Mouse (Mus musculus) layer of hippocampus, postnatal 10 days (tissue): ENCODE data around the gene Pde4d. TPM values are rescaled to one million over a fixed set of nuclear protein-coding genes. Genes with fewer than 3 reads are reported as not detected.
A peak's percentile ranks its signal among the peaks of the same experiment; 100 is the strongest.

Source experiments
- DNase-seq, 2 experiments: peaks; one replicate each; pipeline ENCODE4 v3.0.0; 2021; ENCODE audit warnings: low spot score in 2 of 2
- total RNA-seq, 2 experiments: library from RNA; stranded (reverse); gene quantifications; 2 replicates each; pipeline ENCODE4 v1.2.3; 2021

The Pde4d gene
- total RNA-seq, 2 experiments from 2014 or later: 77.6 to 81.2 TPM

GRCm38 (mm10) chr13:109158703-109159102, 709.0 kb downstream of the Pde4d start:
- no peak for DNase-seq

GRCm38 (mm10) chr13:109168556-109169334, 719.0 kb downstream of the Pde4d start:
- DNase-seq: no peak

- no peak for DNase-seq
Measured at GRCm38 (mm10) chr13:109169335-109169606, 719.5 kb downstream of the Pde4d start.

- no peak for DNase-seq
Measured at GRCm38 (mm10) chr13:109171688-109172087, 721.9 kb downstream of the Pde4d start.

GRCm38 (mm10) chr13:109175281-109175680, 725.5 kb downstream of the Pde4d start:
- DNase-seq: no peak

GRCm38 (mm10) chr13:109175852-109176621, 726.3 kb downstream of the Pde4d start:
- no peak for DNase-seq

- DNase-seq: no peak
Measured at GRCm38 (mm10) chr13:109181363-109181762, 731.6 kb downstream of the Pde4d start.

- no peak for DNase-seq
Measured at GRCm38 (mm10) chr13:109190652-109191051, 740.9 kb downstream of the Pde4d start.

- DNase-seq: no peak
Measured at GRCm38 (mm10) chr13:109191176-109191575, 741.4 kb downstream of the Pde4d start.

GRCm38 (mm10) chr13:109205541-109205940, 755.8 kb downstream of the Pde4d start:
- DNase-seq: no peak

- no peak for DNase-seq
Measured at GRCm38 (mm10) chr13:109208607-109209006, 758.9 kb downstream of the Pde4d start.

- DNase-seq: no peak
Measured at GRCm38 (mm10) chr13:109209413-109209812, 759.7 kb downstream of the Pde4d start.

- DNase-seq: peak; percentile 94
Measured at GRCm38 (mm10) chr13:109210403-109210802, 760.7 kb downstream of the Pde4d start.

GRCm38 (mm10) chr13:109211471-109211870, 761.7 kb downstream of the Pde4d start:
- DNase-seq: no peak

GRCm38 (mm10) chr13:109211941-109212487, 762.3 kb downstream of the Pde4d start:
- DNase-seq: no peak

GRCm38 (mm10) chr13:109212788-109213473, 763.2 kb downstream of the Pde4d start:
- DNase-seq: peak in 1 of 2 experiments; percentile 21

GRCm38 (mm10) chr13:109219019-109219725, 769.4 kb downstream of the Pde4d start:
- no peak for DNase-seq

GRCm38 (mm10) chr13:109228967-109229617, 779.3 kb downstream of the Pde4d start:
- DNase-seq: peak in 1 of 2 experiments; percentile 28

GRCm38 (mm10) chr13:109229618-109230334, 780.0 kb downstream of the Pde4d start:
- DNase-seq: no peak
